Mouse (Mus musculus) forebrain, embryonic 16.5 days (tissue): ENCODE results near the gene Slc34a3. TPM values are rescaled to one million over a fixed set of nuclear protein-coding genes. Genes with fewer than 3 reads are reported as not detected.

Experiments used
- ATAC-seq: fragments of 200-750 bp; cut with Nextera tagmentation; 2 replicates; pipeline ENCODE4 v1.8.0; 2017; ENCODE audit warnings: mild to moderate bottlenecking, moderate library complexity
- H3K27ac ChIP-seq: fragments of 300-500 bp; sonication (generic); 2 replicates; pipeline ENCODE4 v1.5.1; 2014; ENCODE audit warnings: low read length, control low read depth
- H3K27me3 ChIP-seq: fragments of 300-500 bp; sonication (generic); replicated peaks from 2 replicates; pipeline ENCODE4 v1.6.1; 2014; ENCODE audit warnings: low read length; ENCODE audit not compliant: control insufficient read depth, insufficient read depth
- H3K36me3 ChIP-seq: fragments of 300-500 bp; sonication (generic); 2 replicates; pipeline ENCODE4 v1.6.1; 2014; ENCODE audit not compliant: control insufficient read depth, insufficient read depth
- H3K4me1 ChIP-seq: fragments of 300-500 bp; sonication (generic); replicated peaks from 2 replicates; pipeline ENCODE4 v1.6.1; 2014; ENCODE audit warnings: low read length; ENCODE audit not compliant: control insufficient read depth, insufficient read depth
- H3K4me2 ChIP-seq: fragments of 300-500 bp; sonication (generic); 2 replicates; pipeline ENCODE4 v1.6.1; 2014; ENCODE audit warnings: mild to moderate bottlenecking, low read length, control low read depth
- H3K4me3 ChIP-seq: fragments of 300-500 bp; sonication (generic); replicated peaks from 2 replicates; pipeline ENCODE4 v1.5.1; 2014; ENCODE audit warnings: mild to moderate bottlenecking, low read length, control low read depth
- H3K9ac ChIP-seq: fragments of 300-500 bp; sonication (generic); replicated peaks from 2 replicates; pipeline ENCODE4 v1.6.1; 2014; ENCODE audit warnings: low read depth, low read length, control low read depth
- H3K9me3 ChIP-seq: fragments of 300-500 bp; sonication (generic); 2 replicates; pipeline ENCODE4 v1.6.1; 2016; ENCODE audit warnings: low read length; ENCODE audit not compliant: control insufficient read depth
- WGBS: fragments of 180-500 bp; shearing (Covaris S2); extraction: QIAGEN DNeasy Blood & Tissue Kit; methylation state at CpG from one replicate; pipeline ENCODE4 v1.1.7; 2014; 5-methylcytosine and 5-hydroxymethylcytosine counted together
- polyA plus RNA-seq: library from polyadenylated mRNA; unstranded; fragments of >200 nt; fragmentation: Nextera tagmentation; extraction: Ambion mirVana; gene quantifications from 2 replicates; pipeline ENCODE4 v1.2.1, GENCODE M21; 2015

Slc34a3 gene
- polyA plus RNA-seq, 1 experiment from 2014 or later, result not detected

DNA sequence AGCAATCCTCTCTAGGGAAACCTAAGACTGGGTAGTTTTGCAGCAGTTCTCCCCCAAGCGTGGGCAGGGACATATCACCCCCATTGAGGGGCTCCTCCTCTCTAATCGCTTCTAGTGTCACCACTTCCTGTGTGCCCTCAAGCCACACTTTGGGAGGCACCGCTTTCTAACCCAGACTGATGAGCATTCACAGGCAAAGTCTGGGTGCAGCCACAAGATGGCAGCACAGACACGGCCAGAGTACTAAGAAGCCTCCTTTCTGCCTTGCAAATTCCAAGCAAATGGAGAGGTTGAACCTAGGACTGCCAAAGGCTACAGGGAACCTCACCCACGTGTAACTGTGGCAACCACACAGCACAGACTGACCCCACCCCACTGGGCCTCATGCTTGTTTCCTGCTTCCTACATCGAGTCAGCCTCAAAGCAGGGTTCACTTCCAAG, 40.8 kb downstream of the Slc34a3 start:
- H3K27ac ChIP-seq, result no peak overlapping the region
- no peak overlapping the region for H3K9ac ChIP-seq
- peak; percentile 73 for ATAC-seq
- H3K27me3 ChIP-seq, result peaks cover 21% of the 10 kb centered on the region
- under 1% methylated on average over 6 of the region's 6 CpGs for WGBS
- H3K4me2 ChIP-seq, result no peak overlapping the region
- H3K9me3 ChIP-seq, result no peaks in the 10 kb centered on the region
- no peaks in the 10 kb centered on the region for H3K36me3 ChIP-seq
- H3K4me1 ChIP-seq, result peaks cover 3% of the 10 kb centered on the region; the same call in 1 of the 2 replicates
- no peak overlapping the region for H3K4me3 ChIP-seq

DNA sequence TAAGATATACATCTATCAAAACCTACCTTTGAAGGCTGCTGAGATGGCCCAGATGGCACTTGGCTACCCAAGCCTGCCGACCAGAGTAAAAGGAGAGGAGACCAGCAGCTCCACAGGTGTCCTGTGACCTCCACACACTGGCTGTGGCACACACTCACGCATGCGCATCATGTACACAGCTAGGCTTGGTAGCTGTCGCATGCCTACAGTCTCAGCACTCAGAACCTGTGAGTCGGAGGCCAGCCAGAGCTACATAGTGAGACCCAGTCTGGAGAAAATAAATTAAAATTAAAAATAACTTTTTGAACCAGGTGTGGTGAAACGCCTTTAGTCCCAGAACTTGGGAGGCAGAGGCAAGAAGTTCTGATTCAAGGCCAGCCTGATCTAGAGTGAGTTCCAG, 46.3 kb downstream of the Slc34a3 start:
- no peaks in the 10 kb centered on the region for H3K36me3 ChIP-seq
- H3K4me1 ChIP-seq, result peaks cover 26% of the 10 kb centered on the region
- no peak overlapping the region for H3K9ac ChIP-seq
- no peaks in the 10 kb centered on the region for H3K27me3 ChIP-seq
- no peak overlapping the region for H3K27ac ChIP-seq
- no peak overlapping the region for H3K4me3 ChIP-seq
- H3K4me2 ChIP-seq, result no peak overlapping the region
- no peak for ATAC-seq
- H3K9me3 ChIP-seq, result no peaks in the 10 kb centered on the region
- WGBS, result 86% methylated on average over 6 of the region's 6 CpGs

DNA sequence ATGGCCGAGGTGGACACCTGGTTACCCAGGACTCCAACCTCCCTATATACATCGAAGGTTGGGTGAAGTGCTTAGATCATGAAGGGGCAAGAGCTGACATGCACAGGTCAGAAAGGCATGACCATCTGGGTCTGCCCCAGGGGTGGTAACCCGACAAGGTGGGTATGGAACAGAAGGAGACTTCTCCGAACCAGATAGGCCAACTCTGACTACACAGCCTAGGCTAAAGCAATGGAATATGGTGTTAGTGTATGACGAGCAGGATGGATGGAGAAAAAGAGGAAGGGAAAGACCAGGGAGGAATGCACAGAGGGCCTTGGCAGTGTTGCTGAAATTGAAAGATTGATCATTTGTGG, 47.6 kb downstream of the Slc34a3 start:
- Histone ChIP-seq H3K4me3 (peak overlapping the region; percentile 59; the same call in 1 of the 2 replicates), H3K9ac (peak overlapping the region; percentile 90), H3K27ac (no peak overlapping the region; the same call in 1 of the 2 replicates), H3K9me3 (no peaks in the 10 kb centered on the region), H3K27me3 (no peaks in the 10 kb centered on the region), H3K4me1 (peaks cover 38% of the 10 kb centered on the region), H3K4me2 (peak overlapping the region; percentile 86), H3K36me3 (no peaks in the 10 kb centered on the region)
- WGBS, result 31% methylated on average over 5 of the region's 5 CpGs
- ATAC-seq, result no peak

GRCm38 (mm10) chr2:25185625-25186574, 48.3 kb downstream of the Slc34a3 start:
- Histone ChIP-seq H3K36me3 (no peaks in the 10 kb centered on the region), H3K9me3 (no peaks in the 10 kb centered on the region), H3K27me3 (no peaks in the 10 kb centered on the region), H3K9ac (peak overlapping the region; percentile 90), H3K27ac (peak overlapping the region; percentile 94), H3K4me2 (peak overlapping the region; percentile 86), H3K4me1 (peaks cover 43% of the 10 kb centered on the region), H3K4me3 (peak overlapping the region; percentile 59)
- ATAC-seq, result peak; percentile 75
- WGBS, result under 1% methylated on average over 63 of the region's 64 CpGs

- 90% methylated on average over 7 of the region's 7 CpGs for whole genome bisulfite sequencing
- Histone ChIP-seq H3K27me3 (no peaks in the 10 kb centered on the region), H3K36me3 (no peaks in the 10 kb centered on the region), H3K9me3 (no peaks in the 10 kb centered on the region), H3K27ac (peak overlapping the region; percentile 39), H3K9ac (no peak overlapping the region; the same call in 1 of the 2 replicates), H3K4me3 (no peak overlapping the region), H3K4me2 (0 out of 2 replicates have a peak overlapping the region, but pooled peaks have one; percentile 86), H3K4me1 (peaks cover 46% of the 10 kb centered on the region)
- ATAC-seq, result no peak
These were observed 49.7 kb downstream of the Slc34a3 start for GRCm38 (mm10) chr2:25184496-25184895.

- Histone ChIP-seq H3K4me3 (peak overlapping the region; percentile 70; the same call in 1 of the 2 replicates), H3K36me3 (no peaks in the 10 kb centered on the region), H3K27ac (peak overlapping the region; percentile 28; the same call in 1 of the 2 replicates), H3K4me2 (peak overlapping the region; percentile 82), H3K9me3 (no peaks in the 10 kb centered on the region), H3K27me3 (no peaks in the 10 kb centered on the region), H3K9ac (no peak overlapping the region), H3K4me1 (peaks cover 55% of the 10 kb centered on the region)
- whole genome bisulfite sequencing, result 27% methylated on average over 2 of the region's 2 CpGs
- no peak for ATAC-seq
These were observed 50.8 kb downstream of the Slc34a3 start for GRCm38 (mm10) chr2:25183336-25183735.

- Histone ChIP-seq H3K4me2 (peak overlapping the region; percentile 82), H3K9ac (no peak overlapping the region; the same call in 1 of the 2 replicates), H3K36me3 (no peaks in the 10 kb centered on the region), H3K4me1 (peaks cover 62% of the 10 kb centered on the region), H3K9me3 (no peaks in the 10 kb centered on the region), H3K27ac (peak overlapping the region; percentile 60), H3K27me3 (no peaks in the 10 kb centered on the region), H3K4me3 (peak overlapping the region; percentile 70)
- 2% methylated on average over 6 of the region's 6 CpGs for WGBS
- no peak for ATAC-seq
These were observed 51.5 kb downstream of the Slc34a3 start for GRCm38 (mm10) chr2:25182664-25183063.

DNA sequence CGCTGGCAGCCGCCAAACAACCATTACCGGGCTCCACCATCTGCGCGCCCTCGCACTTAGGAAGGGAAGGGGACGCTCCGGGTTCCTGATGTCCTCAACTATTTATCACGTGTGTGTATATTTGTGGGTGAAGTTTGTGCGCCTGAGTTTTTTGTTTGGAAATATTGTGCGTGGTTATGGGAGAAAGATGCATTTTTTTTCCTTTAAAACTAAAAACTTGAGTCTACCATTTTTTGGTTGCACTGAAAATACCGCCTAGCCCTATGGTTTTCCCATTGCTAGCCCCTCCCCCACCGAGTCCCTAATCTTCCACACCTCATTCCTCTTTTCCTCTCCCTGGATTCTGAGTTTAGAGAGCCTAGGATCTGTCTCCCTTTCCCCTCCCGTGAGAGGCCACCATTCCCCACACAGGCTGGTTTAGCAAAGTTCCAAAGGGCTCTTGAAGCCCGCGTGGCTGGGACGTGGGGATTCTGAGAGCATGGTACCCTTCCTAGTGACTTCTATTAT, 52.2 kb downstream of the Slc34a3 start:
- Histone ChIP-seq H3K4me2 (peak overlapping the region; percentile 82), H3K4me1 (peaks cover 69% of the 10 kb centered on the region), H3K36me3 (no peaks in the 10 kb centered on the region), H3K27ac (peak overlapping the region; percentile 78; the same call in 1 of the 2 replicates), H3K9ac (peak overlapping the region; percentile 74), H3K27me3 (no peaks in the 10 kb centered on the region), H3K9me3 (no peaks in the 10 kb centered on the region), H3K4me3 (peak overlapping the region; percentile 70)
- under 1% methylated on average over 17 of the region's 17 CpGs for WGBS
- ATAC-seq, result no peak
